Mouse (Mus musculus): ENCODE results near the gene Nfatc4.
A peak's percentile ranks its signal among the peaks of the same experiment; 100 is the strongest.

Nfatc4 gene

DNA sequence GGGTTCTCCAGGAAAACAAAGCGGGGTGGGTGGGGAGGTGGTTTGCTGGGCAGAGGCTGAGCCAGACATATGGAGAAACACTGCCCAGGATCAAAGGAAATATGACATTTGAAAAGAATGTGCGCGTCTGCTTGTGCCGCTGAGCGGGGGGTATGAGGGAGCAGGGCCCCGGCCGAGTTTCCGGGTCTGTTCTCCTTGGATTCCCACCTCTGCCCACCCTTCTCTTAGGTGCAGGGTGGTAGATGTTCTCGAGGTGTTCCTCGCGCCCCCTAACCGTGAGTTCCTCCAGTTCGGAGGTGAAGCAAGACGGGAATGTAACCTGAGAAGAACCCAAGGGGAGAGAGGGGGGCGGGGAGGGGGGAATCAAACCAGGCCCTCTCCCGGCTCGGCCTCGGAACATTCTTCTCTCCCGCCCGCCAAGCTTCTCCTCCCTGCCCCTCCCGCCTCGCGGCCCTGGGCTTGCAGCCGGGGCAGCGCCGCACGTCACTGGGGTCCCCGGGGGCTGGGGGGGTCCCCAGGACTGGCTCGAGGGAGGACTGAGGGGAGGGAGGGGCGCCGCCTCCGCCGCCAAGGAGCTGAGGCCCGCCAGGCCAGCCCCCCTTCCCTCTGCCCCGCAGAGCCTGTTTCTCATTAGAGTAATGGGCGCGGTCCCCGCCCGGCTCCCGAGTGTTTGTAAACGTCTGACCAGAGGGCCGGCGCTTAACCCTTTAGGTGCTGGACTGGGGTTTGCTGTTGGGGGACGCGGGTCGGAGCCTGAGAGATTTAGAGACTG is at the start of gene Nfatc4:
Gene Nfatc4 (plus strand): TSS at position 154 of the 772 bp plus-strand sequence.
- peak; percentile 83 for DNase-seq (ENCODE audit: low spot score)

DNA sequence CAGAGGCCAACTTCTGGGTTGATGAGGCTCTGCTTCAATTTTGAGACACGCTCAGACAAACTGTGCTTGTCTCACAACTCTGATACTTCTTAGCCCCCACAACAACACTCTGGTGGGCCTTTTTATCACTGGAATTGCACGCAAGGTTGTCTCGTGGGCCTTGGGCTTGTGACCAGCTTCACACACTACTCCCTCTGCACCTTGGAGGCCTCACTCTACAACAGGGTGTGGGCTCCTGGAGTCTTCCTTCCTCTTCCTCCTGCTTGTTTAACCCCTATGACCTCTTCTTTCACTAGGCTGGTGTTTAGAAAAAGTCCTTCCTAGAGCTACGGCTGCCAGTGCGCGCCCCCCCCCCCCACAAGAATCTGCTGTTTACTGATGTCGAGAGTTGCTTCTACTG is 46.2 kb upstream of the Nfatc4 start:
- DNase-seq (ENCODE audit: low spot score): no peak

DNA sequence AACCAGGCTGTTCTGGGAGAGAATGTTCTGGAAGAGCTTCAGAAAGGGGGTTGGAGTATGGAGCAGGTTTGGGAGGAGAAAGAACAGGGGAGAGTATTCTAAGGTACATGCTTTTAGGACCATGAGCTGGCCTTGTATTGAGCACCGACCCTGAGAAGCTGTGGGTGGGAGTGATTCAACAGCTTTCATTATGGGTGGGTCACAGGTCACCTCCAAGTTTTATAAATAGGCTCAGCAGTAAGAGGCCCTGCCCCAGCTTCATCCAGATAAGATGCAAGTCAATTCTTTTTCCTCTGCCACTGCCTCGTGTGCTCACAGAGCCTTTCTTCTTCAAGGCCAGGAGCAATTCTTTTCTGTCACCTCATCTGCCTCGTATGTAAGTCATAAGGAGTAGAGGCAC is 45.8 kb upstream of the Nfatc4 start:
- DNase-seq (ENCODE audit: low spot score): no peak

DNA sequence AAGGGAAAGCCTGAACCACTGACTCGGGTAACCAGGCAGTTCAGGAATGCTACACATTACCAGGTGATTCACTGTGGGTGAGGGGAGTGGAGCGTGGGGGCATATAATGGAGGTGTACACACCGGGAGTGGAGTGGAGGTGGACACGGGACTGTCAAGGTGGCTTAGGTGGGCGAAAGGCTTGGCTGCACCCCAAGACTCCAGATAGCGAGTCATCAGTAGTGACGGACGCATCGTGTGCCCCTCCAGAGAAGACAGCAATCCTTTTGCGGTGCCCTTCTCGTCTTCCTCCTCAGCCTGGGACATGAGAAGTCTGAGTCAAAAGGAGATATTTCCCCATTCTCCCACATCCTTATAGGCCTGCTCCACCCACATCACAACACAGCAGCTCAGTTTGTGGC is 45.1 kb upstream of the Nfatc4 start:
- DNase-seq (ENCODE audit: low spot score): no peak

DNA sequence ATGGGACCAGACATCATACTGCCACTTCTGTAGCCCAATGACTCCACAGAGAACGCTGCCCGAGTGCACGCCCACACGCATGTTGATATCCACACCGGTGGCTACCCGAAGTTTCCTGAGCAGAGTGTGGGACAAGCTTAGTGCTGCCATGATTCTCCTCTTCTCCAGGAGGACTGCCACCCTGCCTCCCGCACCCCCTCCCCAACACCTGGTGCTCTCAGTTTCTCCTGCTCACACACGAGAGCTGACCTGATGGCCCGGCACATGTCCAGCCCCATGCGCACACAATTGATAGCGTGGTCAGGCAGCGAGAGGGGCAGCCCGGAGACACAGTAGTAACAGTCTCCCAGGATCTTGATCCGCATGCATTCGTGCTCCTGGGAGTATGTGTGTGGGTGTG is 44.3 kb upstream of the Nfatc4 start:
- no peak for DNase-seq (ENCODE audit: low spot score)

DNA sequence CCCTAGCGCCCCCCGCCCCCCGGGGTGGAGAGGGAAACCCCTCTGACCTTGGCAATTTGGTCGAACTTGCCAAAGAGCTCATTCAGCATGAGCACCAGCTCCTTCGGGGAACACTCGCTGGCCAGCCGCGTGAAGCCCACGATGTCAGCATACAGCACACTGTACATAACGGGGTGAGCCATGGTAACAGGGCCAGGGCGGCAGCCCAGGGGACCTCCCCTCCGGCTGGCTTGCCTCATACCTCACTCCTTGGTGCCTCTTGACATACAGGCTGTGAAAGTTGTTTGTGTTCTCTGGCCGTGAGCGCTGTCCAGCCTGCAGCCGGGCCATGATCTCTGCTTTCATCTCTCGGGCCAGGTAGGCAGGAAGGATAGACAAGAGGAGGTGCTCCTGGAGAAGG is 43.3 kb upstream of the Nfatc4 start:
- no peak for DNase-seq (ENCODE audit: low spot score)

DNA sequence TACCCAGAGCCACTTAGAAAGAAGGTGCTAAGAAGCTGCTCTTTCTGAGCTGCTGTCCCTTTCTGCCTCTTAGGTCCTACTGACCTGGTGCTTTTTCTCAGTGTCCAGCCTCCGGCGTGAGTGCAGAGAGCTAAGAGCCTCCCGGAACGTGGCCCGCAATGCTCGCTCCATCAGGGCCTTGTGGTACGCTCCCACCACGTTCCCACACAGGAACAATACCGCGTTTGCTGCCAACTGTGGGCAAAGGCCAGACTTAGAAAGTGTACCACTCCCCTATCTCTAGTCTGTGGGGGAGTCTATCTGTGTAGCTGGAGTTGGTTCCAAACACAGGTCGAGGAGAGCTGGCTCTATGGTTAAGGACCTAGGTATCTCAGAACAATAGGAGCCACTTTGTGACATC is 42.2 kb upstream of the Nfatc4 start:
- DNase-seq (ENCODE audit: low spot score): no peak

DNA sequence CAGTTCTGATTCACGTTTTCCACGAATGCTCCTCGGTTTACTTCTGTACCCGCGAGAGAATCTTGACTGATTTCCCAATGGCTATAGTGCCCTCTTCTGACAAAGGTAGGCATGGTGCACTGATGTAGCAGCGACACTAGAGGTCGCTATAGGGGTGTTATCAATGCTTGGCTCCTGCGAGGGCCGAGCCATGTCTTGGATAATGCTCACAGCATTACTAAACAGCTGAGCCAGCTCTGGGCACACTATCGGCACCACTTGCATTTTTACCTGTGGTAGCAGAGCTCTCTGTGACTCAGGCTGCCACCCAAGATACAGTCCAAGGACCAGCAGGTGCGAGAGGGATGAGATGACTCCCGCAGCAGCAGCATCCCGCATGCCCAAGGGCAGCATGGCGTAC is 41.6 kb upstream of the Nfatc4 start:
- DNase-seq (ENCODE audit: low spot score): peak; percentile 63

DNA sequence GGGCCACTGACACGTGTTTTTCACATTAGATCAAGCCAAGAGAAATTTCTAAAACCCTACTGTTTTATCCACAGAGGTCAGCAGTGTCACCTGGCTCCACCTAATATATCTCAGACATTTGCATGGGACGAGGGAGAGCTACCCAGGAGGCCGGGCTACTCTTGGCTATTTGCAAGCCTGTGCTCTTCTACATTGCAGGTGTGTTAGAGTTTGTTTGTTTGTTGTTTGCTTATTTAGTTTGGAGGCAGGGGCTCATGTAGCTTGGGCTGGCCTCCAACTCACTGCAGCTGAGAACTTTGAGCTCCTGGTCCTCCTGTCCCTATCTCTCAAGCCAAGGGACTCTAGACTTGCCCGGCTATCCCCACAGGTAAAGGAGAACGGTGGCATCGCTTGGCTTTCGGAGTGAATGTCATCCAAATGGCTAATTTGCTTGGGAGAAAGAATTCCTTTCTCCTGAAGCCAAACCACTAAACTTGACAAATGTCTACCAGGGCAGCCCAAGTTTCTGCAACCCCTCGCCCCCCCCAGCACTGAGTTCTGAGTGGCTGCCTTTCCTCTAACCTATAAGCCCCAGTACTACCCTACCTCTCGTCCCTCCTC is 40.5 kb upstream of the Nfatc4 start:
- no peak for DNase-seq (ENCODE audit: low spot score)

DNA sequence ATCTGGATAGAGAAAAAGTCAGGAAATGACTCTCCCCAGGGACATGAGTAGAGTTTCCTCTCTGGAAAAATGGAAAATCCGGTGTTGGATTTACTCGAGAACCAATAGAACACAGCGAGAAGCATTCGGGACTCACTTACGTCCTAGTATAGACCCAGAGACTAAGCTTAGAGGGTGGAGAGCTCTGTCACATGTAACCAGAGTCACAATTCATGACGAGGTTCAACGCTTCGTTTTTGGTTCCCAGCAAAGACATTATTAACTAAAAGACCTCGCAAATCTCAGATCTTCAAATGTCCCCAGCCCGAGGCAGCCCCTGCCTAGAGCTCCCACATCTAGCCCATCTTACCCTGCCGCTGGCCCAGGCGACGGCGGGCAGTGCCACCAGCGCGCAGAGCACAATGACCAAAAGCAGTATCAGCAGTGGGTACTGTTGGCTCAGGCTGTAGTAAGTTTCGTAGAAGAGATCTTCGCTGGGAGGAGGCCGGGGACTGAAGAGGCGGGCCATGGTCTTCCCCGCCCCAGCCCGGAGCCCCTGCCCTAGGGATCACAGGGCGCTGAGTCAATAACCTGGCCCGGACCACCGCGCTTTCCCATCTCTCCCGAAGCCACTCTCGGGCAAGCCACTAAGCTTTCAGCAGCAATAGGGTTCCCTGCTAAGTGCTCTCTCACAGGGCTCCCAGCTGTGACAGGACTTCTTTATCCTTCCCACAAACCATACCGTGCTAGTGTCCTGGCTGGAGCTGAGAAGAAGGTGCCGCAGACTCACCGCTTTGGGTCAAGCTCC is 39.6 kb upstream of the Nfatc4 start:
- peak; percentile 2 for DNase-seq (ENCODE audit: low spot score)

DNA sequence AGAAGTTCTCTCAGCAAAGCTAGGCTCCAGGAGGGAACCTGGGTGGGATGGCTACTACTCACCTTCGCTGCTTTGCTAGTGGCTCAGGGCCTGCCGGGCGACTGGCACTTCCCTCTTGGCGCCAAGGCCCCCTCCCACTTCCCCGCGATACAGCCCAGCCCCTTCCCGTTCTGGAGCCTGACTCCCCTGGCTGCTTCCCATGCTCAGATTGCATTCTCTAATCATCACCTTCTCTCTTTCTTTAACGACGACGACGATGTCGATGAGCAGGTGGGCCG is 39.0 kb upstream of the Nfatc4 start, which contains the start of gene Adcy4:
Gene Adcy4 (minus strand): TSS at position 138 of the 278 bp plus-strand sequence.
- no peak for DNase-seq (ENCODE audit: low spot score)

DNA sequence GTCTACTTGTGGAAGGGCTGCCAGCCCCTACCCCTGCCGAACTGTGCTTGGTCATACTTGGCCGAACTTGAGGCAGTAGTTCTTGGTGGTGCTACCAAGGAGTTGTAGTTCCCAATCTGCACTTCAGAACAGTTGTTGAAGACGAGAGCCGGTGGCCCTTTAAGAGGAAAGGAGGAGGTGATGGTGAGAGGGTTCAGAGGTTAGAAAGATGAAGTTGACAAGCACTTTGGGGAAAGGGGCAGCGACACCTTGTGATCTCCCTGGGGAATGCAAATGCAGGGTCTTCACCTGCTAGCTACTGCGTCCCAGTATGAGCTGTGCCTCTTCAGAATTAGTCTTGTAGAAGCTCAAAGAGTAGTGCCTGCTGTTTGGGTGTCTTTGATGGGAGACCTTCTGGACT is 37.7 kb upstream of the Nfatc4 start:
- no peak for DNase-seq (ENCODE audit: low spot score)

DNA sequence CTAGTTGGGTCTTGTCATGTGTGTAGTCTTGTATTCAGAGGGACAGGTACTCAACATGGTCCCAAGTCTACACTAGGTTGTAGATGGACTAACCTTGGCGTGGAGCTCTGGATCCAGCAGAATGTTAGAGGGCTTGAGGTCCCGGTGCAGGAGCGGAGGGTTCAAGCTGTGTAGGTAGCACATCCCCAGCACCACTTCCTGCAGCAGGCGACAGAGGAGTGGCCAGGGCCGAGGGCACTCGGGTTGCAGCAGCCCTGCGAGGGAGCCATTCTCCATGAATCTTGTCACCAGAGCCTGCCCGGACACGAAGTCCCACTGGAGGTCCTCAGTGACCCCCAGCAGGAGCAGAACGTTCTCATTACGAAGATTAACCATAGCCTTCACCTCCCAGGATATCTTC is 35.2 kb upstream of the Nfatc4 start:
- DNase-seq (ENCODE audit: low spot score): no peak

DNA sequence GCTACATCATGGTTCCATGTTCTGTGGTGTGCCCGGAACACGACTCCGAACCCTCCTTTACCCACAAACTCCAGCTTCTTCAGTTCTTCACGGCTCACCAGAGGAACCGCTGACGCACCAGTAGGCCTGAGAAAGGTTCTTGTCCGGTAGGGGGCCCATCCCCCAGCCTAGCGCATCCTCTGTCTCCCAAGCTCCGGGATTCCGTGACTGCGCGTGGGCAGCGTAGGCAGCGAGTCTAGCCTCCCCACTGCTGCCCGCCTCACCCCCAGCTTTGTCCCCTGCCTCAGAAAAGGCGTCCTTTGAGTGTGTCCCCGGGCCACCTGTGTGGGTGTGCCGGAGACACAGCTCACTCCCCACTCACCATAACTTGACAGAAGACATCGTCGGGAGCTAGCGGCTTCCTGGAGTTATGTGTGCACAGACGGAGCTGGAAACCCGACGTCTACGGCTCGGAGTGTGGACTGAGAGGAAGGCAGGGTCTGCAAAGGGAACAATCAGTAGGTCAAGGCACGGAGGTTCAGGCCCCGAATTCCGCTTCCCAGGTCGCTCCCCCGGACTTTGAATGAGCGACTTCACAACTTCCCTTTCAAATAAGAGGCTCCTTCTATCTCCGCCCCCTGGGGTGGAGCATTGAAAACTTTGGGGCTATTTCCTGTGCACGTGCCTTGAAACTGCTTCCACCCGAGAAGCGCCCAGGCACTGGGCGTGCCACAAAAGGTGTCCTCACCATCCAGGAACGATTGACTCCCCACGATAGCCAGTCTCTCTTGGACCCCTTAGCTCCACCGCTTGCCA is 34.5 kb upstream of the Nfatc4 start, which contains the start of gene Ripk3:
Gene Ripk3 (minus strand): TSS at position 610 of the 795 bp plus-strand sequence.
- DNase-seq (ENCODE audit: low spot score): no peak

DNA sequence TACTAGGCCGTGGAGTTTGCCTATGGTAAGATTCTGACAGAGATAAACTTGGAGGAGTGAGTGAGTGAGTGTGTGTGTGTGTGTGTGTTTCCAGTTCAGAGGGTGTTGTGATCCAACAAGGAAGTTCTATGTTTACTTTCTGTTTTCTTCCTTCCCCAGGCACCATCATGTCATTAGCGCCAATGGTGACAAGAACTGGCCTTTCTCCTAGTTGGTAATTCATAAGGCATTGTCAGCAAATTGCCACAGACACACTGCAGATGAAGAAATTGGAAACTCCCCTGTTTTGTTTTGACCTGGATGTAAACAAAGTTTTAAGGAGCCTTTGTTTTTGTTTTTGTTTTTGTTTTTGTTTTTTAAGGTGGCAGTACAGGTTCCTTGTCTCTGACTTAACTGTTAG is 29.5 kb upstream of the Nfatc4 start:
- DNase-seq (ENCODE audit: low spot score): no peak

DNA sequence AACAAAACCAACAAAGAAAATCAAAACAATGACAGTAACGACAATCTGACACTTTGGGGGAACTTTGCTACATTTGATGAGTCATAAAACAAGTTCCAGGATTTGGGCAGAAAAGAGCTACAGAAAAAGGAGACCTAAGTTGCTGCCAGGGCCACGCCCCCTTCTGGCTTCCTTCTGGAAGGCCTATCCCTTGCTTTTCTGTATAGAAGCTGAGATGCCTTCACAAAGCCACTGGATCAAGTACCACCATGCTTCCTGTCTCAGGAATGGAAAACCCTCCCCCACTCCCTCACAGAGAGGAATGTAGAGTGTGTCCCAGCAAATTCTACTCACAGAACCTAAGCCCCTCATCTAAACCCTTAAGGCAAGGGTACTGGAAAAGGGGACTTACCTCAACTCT is 29.0 kb upstream of the Nfatc4 start:
- no peak for DNase-seq (ENCODE audit: low spot score)

DNA sequence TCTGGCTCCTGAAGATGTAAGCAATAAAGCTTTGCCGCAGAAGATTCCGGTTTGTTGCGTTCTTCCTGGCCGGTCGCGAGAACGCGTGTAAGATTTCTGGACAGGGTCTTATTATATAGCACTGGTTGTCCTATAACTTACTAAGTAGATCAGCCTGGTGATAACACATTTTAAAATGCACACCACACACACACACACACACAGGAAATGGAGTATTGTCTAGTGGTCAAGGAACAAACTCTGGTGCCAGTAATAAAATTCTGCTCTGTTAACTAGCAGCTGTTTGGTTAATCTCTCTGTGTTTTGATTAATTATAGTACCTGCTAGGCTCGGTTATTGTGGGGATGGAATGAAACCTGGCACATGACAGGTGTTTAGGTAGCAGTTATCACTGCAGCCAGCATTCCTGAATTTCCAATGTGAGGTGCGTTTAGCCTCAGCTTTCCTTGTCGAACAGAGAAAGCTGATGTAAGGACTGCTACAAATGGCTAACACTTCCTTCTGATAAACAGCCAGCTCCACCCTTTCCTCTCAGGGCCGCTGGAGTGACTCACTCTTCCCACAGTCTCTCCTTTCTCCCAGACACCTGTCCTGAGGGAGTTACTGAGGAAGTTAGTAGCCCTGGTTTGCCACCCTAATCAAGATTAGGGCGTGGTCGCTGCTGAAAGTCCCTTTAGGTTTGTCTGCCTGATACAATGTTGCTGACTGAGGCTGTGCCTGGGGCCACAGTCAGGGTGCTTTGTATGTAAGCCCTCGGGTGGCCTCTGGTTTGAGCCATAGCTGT is 27.4 kb upstream of the Nfatc4 start:
- no peak for DNase-seq (ENCODE audit: low spot score)

DNA sequence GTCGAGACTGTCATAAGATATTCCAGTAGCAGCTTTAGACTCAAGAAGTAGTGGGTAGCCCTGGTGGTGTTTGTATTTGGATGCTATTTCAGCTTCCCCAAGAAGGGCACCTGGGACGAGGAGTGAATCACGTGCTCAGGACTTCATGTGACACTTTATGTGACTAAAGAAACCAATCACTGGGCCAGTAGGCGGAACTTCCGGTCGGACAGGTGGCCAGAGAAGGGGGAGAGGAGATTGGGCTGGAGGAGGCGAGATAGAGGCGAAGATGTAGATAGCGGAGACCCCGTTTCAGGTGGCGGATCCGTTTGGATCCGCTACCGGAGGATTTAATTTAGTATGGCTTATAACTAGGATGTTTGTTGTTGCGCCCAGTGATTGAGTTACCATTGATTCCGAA is 8.1 kb upstream of the Nfatc4 start:
- no peak for DNase-seq (ENCODE audit: low spot score)

DNA sequence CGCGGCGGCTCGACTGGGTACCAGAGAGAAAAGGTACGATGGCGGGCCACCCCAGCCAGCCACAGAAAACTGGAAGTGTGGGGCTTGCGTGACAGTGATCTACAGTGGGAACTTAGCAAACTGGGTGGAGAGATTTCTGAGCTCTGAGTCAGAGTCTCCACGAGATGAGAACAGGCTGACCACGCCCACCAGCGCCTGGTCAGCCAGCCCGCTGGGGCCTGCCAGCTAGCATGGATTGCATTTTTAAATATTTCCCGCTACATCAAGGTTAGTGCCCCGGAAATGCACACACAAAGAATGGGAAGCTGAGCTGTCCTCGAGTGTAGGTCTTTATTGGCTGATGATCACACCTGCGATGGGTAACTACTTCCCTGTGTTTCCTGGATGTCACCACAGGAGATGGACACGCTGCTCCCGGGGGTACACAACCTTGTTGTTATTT is 7.6 kb upstream of the Nfatc4 start:
- DNase-seq (ENCODE audit: low spot score): no peak

DNA sequence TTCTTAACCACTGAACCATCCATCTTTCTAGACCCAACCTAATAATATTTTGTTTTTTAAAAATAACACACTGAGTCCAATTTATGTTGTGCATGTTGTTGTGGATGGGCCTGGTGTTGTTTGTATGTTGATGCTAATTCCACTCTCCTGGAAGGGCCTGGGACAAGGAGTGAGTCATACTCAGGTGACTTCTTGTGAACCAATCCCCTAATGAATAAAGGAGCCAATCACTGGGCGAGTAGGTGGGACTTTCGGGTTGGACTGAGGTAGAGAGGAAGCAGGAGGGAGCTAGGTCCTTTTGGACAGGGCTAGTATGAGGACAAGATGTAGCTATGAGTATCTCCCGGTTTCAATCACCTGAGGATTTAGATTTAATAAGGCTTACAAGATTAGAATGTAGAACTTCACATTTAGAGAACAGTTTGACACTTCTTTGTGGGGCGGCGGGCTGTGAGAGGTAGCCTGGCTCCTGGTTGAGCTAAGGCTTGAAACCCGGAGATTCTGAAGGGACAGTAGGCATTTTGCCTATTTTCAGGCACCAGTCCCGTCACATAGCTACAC is 3.0 kb upstream of the Nfatc4 start:
- DNase-seq (ENCODE audit: low spot score): no peak

DNA sequence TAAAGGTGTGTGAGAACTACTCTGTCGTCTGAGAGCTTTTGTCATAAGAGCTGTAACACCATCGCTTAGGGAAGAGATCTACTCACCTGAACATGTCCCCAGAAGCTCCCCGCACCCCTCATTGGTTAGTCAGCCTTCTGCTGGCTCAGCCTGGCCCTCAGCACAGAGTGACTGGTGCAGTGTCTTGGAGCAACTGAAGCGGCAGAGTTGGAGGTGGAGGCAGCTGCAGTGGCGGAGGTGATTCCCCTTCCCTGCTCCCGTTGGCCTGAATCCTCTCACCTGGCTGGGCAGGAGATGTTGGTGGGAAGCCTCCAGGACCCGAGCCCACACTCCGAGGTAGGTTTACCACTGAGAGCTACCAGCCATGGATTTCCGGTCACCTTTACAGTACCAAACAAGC is 2.4 kb upstream of the Nfatc4 start:
- no peak for DNase-seq (ENCODE audit: low spot score)
